Mouse (Mus musculus) neural tube, embryonic 14.5 days (tissue): ENCODE data around the gene Gm28539. TPM values are rescaled to one million over a fixed set of nuclear protein-coding genes. Genes with fewer than 3 reads are reported as not detected.

Experiments
- ATAC-seq: fragments of 200-750 bp; cut with Nextera tagmentation; 2 replicates; pipeline ENCODE4 v1.8.0; 2017; ENCODE audit warnings: low read depth, mild to moderate bottlenecking, moderate TSS enrichment, moderate library complexity
- H3K27ac ChIP-seq: fragments of 300-500 bp; sonication (generic); 2 replicates; pipeline ENCODE4 v1.5.1; 2014; ENCODE audit warnings: low read depth, mild to moderate bottlenecking, control low read depth, low read length, moderate library complexity, mixed read lengths
- H3K27me3 ChIP-seq: fragments of 300-500 bp; sonication (generic); 2 replicates; pipeline ENCODE4 v1.6.1; 2014; ENCODE audit warnings: low read length; ENCODE audit not compliant: control insufficient read depth, insufficient read depth
- H3K36me3 ChIP-seq: fragments of 300-500 bp; sonication (generic); 2 replicates; pipeline ENCODE4 v1.6.1; 2014; ENCODE audit warnings: low read length, mixed read lengths; ENCODE audit not compliant: control insufficient read depth, insufficient read depth
- H3K4me1 ChIP-seq: fragments of 300-500 bp; sonication (generic); 2 replicates; pipeline ENCODE4 v1.6.1; 2014; ENCODE audit warnings: low read length; ENCODE audit not compliant: control insufficient read depth, insufficient read depth
- H3K4me2 ChIP-seq: fragments of 300-500 bp; sonication (generic); 2 replicates; pipeline ENCODE4 v1.6.1; 2014; ENCODE audit warnings: mild to moderate bottlenecking, low read depth, low read length, control low read depth
- H3K4me3 ChIP-seq: fragments of 300-500 bp; sonication (generic); 2 replicates; pipeline ENCODE4 v1.5.1; 2014; ENCODE audit warnings: low read depth, low read length, control low read depth, mixed read lengths
- H3K9ac ChIP-seq: fragments of 300-500 bp; sonication (generic); replicated peaks from 2 replicates; pipeline ENCODE4 v1.6.1; 2014; ENCODE audit warnings: low read depth, mild to moderate bottlenecking, control low read depth, low read length, mixed read lengths
- H3K9me3 ChIP-seq: fragments of 300-500 bp; sonication (generic); 2 replicates; pipeline ENCODE4 v1.6.1; 2016; ENCODE audit warnings: low read length; ENCODE audit not compliant: control insufficient read depth
- WGBS: fragments of 180-500 bp; shearing (Covaris S2); extraction: QIAGEN DNeasy Blood & Tissue Kit; methylation state at CpG from one replicate; pipeline ENCODE4 v1.1.7; 2014; 5-methylcytosine and 5-hydroxymethylcytosine counted together
- polyA plus RNA-seq: library from polyadenylated mRNA; unstranded; fragments of >200 nt; fragmentation: Nextera tagmentation; extraction: Ambion mirVana; gene quantifications from 2 replicates; pipeline ENCODE4 v1.2.1, GENCODE M21; 2014

The Gm28539 gene
- polyA plus RNA-seq, 1 experiment from 2014 or later: not detected

DNA sequence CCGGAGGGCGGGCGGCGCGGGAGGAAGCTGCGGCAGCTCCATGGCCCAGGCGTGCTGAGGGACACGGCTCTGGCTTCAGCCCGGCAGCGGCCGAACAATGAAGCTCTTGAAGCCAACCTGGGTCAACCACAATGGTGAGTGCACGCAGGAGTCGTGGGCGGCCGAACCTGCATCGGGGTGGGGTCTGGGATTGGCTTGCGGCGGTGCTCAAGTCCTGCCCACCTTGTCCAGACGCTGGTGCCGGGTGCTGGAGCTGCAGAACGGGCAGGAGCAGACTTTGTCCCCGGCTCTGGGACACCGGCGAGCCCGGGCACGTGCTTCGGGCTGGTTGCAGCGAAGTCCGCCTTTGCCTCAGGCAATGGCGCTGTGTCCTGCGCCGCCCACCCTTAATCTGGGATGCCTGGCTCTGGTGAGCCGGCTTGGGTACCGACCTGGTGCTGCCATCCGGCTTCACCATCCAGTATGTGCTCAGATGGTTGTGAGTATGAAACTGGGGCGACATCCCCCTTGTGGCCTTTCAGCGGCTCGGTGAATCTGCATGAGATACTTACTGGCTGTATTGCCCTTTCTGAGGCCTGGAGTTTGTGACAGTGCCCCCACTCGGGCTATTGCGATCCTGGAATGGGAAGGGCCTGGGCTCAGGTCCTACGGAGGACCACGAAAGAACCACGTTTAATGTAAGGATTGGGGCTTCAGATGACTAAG lies 41.2 kb downstream of the Gm28539 start:
- H3K4me3 ChIP-seq: peak overlapping the region; percentile 92
- no peaks in the 10 kb centered on the region for H3K9me3 ChIP-seq
- no peaks in the 10 kb centered on the region for H3K27me3 ChIP-seq
- peak overlapping the region; percentile 94 for H3K9ac ChIP-seq
- WGBS: under 1% methylated on average over 43 of the region's 43 CpGs
- H3K4me2 ChIP-seq: peak overlapping the region; percentile 76
- ATAC-seq: peak; percentile 36
- peaks cover 10% of the 10 kb centered on the region for H3K36me3 ChIP-seq
- H3K27ac ChIP-seq: peak overlapping the region; percentile 94
- peaks cover 12% of the 10 kb centered on the region; the same call in 1 of the 2 replicates for H3K4me1 ChIP-seq

DNA sequence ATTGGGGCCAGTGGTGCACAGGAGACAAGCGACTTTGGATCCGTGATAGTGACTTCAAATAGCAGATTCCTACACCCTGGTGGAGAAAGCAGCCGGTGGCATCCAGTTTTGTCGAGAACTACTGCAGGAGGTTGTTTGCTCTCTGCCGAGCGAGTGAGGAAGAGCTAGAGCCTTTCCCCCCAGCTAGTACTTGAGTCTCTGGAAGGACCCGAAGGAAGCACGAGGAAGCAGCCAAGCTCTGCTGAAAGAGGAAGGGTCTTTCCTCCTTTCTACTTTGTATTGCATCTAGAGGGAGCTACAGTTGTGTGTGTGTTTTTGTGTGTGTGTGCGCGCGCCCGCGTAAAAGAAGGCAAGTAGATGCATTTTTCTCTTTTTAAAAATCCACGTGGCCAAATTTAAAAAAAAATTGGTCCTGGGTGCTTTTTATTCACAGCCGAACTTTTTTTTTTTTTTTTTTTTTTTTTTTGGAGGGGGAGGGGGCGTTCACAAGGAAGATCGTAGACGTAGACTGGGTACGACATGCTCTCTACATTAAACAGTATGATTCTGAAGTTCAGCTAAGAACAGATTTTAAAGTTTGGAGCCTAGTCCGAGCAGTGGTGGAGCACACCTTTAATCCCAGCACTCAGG lies 41.8 kb downstream of the Gm28539 start:
- Histone ChIP-seq H3K36me3 (peaks cover 4% of the 10 kb centered on the region; the same call in 1 of the 2 replicates), H3K9me3 (no peaks in the 10 kb centered on the region), H3K4me3 (peak overlapping the region; percentile 92), H3K27me3 (no peaks in the 10 kb centered on the region), H3K4me1 (peaks cover 12% of the 10 kb centered on the region; the same call in 1 of the 2 replicates), H3K9ac (peak overlapping the region; percentile 94), H3K4me2 (peak overlapping the region; percentile 76), H3K27ac (peak overlapping the region; percentile 94)
- ATAC-seq: no peak; the same call in 1 of the 2 replicates
- 26% methylated on average over 20 of the region's 20 CpGs for WGBS

- ATAC-seq: no peak
- H3K36me3 ChIP-seq: no peaks in the 10 kb centered on the region; the same call in 1 of the 2 replicates
- no peak overlapping the region for H3K27ac ChIP-seq
- no peaks in the 10 kb centered on the region for H3K27me3 ChIP-seq
- peaks cover 11% of the 10 kb centered on the region; the same call in 1 of the 2 replicates for H3K4me1 ChIP-seq
- no peak overlapping the region for H3K9ac ChIP-seq
- no peak overlapping the region for H3K4me2 ChIP-seq
- H3K9me3 ChIP-seq: no peaks in the 10 kb centered on the region
- H3K4me3 ChIP-seq: no peak overlapping the region
These were observed 47.7 kb downstream of the Gm28539 start for GRCm38 (mm10) chr16:18884044-18884443.

GRCm38 (mm10) chr16:18893840-18894372 lies 57.5 kb downstream of the Gm28539 start:
- Histone ChIP-seq H3K9me3 (no peaks in the 10 kb centered on the region), H3K9ac (no peak overlapping the region), H3K4me2 (no peak overlapping the region), H3K4me3 (no peak overlapping the region), H3K27me3 (no peaks in the 10 kb centered on the region), H3K4me1 (no peaks in the 10 kb centered on the region), H3K27ac (no peak overlapping the region), H3K36me3 (peaks cover 23% of the 10 kb centered on the region)
- 79% methylated on average over 4 of the region's 4 CpGs for WGBS
- ATAC-seq: no peak

DNA sequence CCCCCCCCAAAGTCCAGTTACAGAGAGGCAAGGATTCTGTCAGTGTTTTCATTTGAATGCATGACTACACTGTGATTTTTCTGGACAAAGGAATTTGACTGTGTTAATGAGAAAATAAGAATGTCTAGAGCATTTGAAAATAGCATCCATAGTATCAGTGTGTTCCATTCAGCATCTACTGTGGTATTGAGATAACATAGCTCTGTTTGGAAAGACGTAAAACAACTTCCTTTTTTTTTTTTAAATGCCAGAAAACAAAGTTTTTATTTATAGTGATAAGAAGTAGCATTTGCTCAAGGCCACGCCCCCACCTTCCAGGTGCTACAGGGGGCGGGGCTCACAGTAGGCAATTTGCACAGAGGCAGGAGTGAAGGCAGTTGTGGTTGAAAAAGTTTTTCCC lies 58.9 kb downstream of the Gm28539 start:
- 89% methylated on average over 3 of the region's 3 CpGs for WGBS
- Histone ChIP-seq H3K36me3 (peaks cover 31% of the 10 kb centered on the region), H3K27me3 (no peaks in the 10 kb centered on the region), H3K9me3 (no peaks in the 10 kb centered on the region), H3K4me1 (no peaks in the 10 kb centered on the region), H3K27ac (no peak overlapping the region), H3K9ac (no peak overlapping the region), H3K4me3 (no peak overlapping the region), H3K4me2 (no peak overlapping the region)
- no peak for ATAC-seq

DNA sequence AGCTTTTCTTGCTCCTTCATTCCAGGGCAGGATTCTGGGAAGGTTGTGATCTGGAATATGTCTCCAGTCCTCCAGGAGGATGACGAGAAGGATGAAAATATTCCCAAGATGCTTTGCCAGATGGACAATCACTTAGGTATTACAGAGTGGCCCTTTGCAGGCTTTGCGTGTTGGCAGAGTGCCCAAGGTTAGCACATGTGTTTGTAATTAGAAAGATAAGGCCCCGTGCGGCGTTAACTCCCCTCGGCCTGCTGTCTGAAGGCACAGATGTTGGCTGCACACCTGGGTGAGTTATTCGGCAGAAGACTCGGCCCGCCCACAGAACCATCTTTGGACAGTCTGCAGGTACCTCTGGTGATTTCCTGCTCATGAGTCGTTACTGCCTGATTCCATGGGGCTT lies 60.0 kb downstream of the Gm28539 start:
- Histone ChIP-seq H3K9ac (no peak overlapping the region), H3K4me2 (no peak overlapping the region), H3K36me3 (peaks cover 40% of the 10 kb centered on the region), H3K4me3 (no peak overlapping the region), H3K4me1 (no peaks in the 10 kb centered on the region), H3K27ac (no peak overlapping the region), H3K9me3 (no peaks in the 10 kb centered on the region), H3K27me3 (no peaks in the 10 kb centered on the region)
- 79% methylated on average over 10 of the region's 10 CpGs for WGBS
- ATAC-seq: no peak

- H3K4me2 ChIP-seq: no peak overlapping the region
- H3K9ac ChIP-seq: no peak overlapping the region
- H3K27ac ChIP-seq: no peak overlapping the region
- no peaks in the 10 kb centered on the region for H3K4me1 ChIP-seq
- H3K27me3 ChIP-seq: no peaks in the 10 kb centered on the region
- no peak for ATAC-seq
- H3K36me3 ChIP-seq: 0 out of 2 replicates have a peak, but pooled peaks cover 24% of the 10 kb centered on the region
- no peaks in the 10 kb centered on the region for H3K9me3 ChIP-seq
- no peak overlapping the region for H3K4me3 ChIP-seq
- 97% methylated on average over 1 of the region's 1 CpGs for WGBS
These were observed 69.3 kb downstream of the Gm28539 start for GRCm38 (mm10) chr16:18905648-18906047.

GRCm38 (mm10) chr16:18916064-18916463 lies 79.7 kb downstream of the Gm28539 start:
- Histone ChIP-seq H3K9ac (no peak overlapping the region), H3K36me3 (peaks cover 25% of the 10 kb centered on the region), H3K4me1 (no peaks in the 10 kb centered on the region), H3K27me3 (no peaks in the 10 kb centered on the region), H3K9me3 (no peaks in the 10 kb centered on the region), H3K4me2 (no peak overlapping the region), H3K4me3 (no peak overlapping the region), H3K27ac (no peak overlapping the region)
- ATAC-seq: no peak
- 98% methylated on average over 4 of the region's 4 CpGs for whole genome bisulfite sequencing

DNA sequence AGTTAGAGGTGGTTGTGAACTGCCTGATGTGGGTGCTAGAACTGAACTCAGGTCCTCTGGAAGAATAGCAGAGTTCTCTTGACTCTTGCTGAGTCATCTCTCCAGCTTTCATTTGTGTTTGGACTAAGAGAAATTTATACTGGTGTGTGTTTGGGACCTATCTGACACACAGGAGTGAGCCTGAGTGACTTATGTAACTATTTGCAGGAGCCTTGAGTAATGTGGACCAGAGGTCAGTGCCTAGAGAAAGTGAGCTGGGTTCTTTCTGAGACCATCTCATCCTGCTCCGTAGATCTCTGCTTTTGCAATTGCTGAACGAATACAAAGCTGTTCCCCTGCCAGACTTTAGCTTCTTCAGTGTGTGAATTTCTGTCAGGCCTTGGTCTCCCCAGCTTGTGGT lies 85.4 kb downstream of the Gm28539 start:
- Histone ChIP-seq H3K36me3 (peaks cover 56% of the 10 kb centered on the region), H3K9ac (no peak overlapping the region), H3K9me3 (no peaks in the 10 kb centered on the region), H3K4me3 (no peak overlapping the region), H3K4me1 (no peaks in the 10 kb centered on the region), H3K4me2 (no peak overlapping the region), H3K27me3 (no peaks in the 10 kb centered on the region), H3K27ac (no peak overlapping the region)
- WGBS: 94% methylated on average over 2 of the region's 2 CpGs
- no peak for ATAC-seq
